Mouse (Mus musculus) cerebellum, adult 2 months (tissue): Measurements from ENCODE around the gene Gtf2h4.

Experiments
- CTCF ChIP-seq: fragments of 200-500 bp; IDR thresholded peaks from 2 replicates; pipeline ENCODE4 v1.5.1; 2011; ENCODE audit warnings: low read depth, mild to moderate bottlenecking, control low read depth, low read length, moderate library complexity, borderline replicate concordance; ENCODE audit not compliant: insufficient read depth
- POLR2A ChIP-seq: fragments of 200-500 bp; IDR thresholded peaks from 2 replicates; pipeline ENCODE4 v1.6.1; 2011; ENCODE audit warnings: low read length, control low read depth, borderline replicate concordance; ENCODE audit not compliant: insufficient read depth

- TF ChIP-seq CTCF (no peak), POLR2A (no peak)
Measured at GRCm38 (mm10) chr17:35691811-35692210, 18.3 kb upstream of the Gtf2h4 start.
